Mouse (Mus musculus): Measurements from ENCODE around the gene Nlgn2. TPM values are rescaled to one million over a fixed set of nuclear protein-coding genes. Genes with fewer than 3 reads are reported as not detected.

The Nlgn2 gene
- 0.65 TPM for polyA plus RNA-seq (2017; shearing (Covaris generic))

GRCm38 (mm10) chr11:69837604-69837951 lies at the start of gene Nlgn2:
Gene Nlgn2 (minus strand): TSS chr11:69837784.

GRCm38 (mm10) chr11:69880853-69881603 lies 43.4 kb upstream of the Nlgn2 start, which contains the start of gene Kctd11:
Gene Kctd11 (minus strand): TSS chr11:69881406.

GRCm38 (mm10) chr11:69877878-69878277 lies 40.3 kb upstream of the Nlgn2 start, which contains the start of gene Tmem95:
Gene Tmem95 (minus strand): TSS chr11:69878018.

GRCm38 (mm10) chr11:69858113-69858998 lies 20.8 kb upstream of the Nlgn2 start, which contains the start of gene Tnk1:
Gene Tnk1 (minus strand): TSS chr11:69858730.

GRCm38 (mm10) chr11:69846198-69846680 lies 8.7 kb upstream of the Nlgn2 start, which contains the start of gene Plscr3:
Gene Plscr3 (plus strand): TSS chr11:69846376.

GRCm38 (mm10) chr11:69837952-69838713 lies 549 bp upstream of the Nlgn2 start, which contains the start of gene Tmem256:
Gene Tmem256 (plus strand): TSS chr11:69838514.

GRCm38 (mm10) chr11:69822080-69822479 lies 15.5 kb downstream of the Nlgn2 start, which contains the start of gene Spem1:
Gene Spem1 (minus strand): TSS chr11:69822180.

GRCm38 (mm10) chr11:69818365-69818764 lies 19.2 kb downstream of the Nlgn2 start, which contains the start of gene Spem2:
Gene Spem2 (minus strand): TSS chr11:69818465.

GRCm38 (mm10) chr11:69815155-69815554 lies 22.4 kb downstream of the Nlgn2 start, which contains the start of gene Gm39566:
Gene Gm39566 (minus strand): TSS chr11:69815298.

GRCm38 (mm10) chr11:69804972-69805909 lies 32.3 kb downstream of the Nlgn2 start, which contains the start of gene Tmem102:
Gene Tmem102 (minus strand): TSS chr11:69805624.

GRCm38 (mm10) chr11:69801379-69801977 lies 36.1 kb downstream of the Nlgn2 start, which contains the start of gene Fgf11:
Gene Fgf11 (minus strand): TSS chr11:69801857.

GRCm38 (mm10) chr11:69795168-69795982 lies 42.2 kb downstream of the Nlgn2 start, which contains the start of gene Chrnb1:
Gene Chrnb1 (minus strand): TSS chr11:69795943.

Other genes starting within 250 kb of the Nlgn2 start
- gene Atp1b2, start 231.8 kb downstream of the Nlgn2 start, polyA plus RNA-seq (2017; shearing (Covaris generic)) = not detected
- gene Shbg, start 219.9 kb downstream of the Nlgn2 start, polyA plus RNA-seq (2017; shearing (Covaris generic)) = not detected
- not detected for gene Sat2, start 215.8 kb downstream of the Nlgn2 start, polyA plus RNA-seq (2017; shearing (Covaris generic))
- 9.2 TPM for gene Fxr2, start 204.8 kb downstream of the Nlgn2 start, polyA plus RNA-seq (2017; shearing (Covaris generic))
- gene Sox15, start 182.5 kb downstream of the Nlgn2 start, polyA plus RNA-seq (2017; shearing (Covaris generic)) = not detected
- gene Mpdu1, start 175.1 kb downstream of the Nlgn2 start, polyA plus RNA-seq (2017; shearing (Covaris generic)) = 66.8 TPM
- 5.7 TPM for gene Cd68, start 171.6 kb downstream of the Nlgn2 start, polyA plus RNA-seq (2017; shearing (Covaris generic))
- gene Eif4a1, start 165.4 kb downstream of the Nlgn2 start, polyA plus RNA-seq (2017; shearing (Covaris generic)) = 558 TPM
- gene Senp3, start 155.7 kb downstream of the Nlgn2 start, polyA plus RNA-seq (2017; shearing (Covaris generic)) = 44.6 TPM
- not detected for gene Tnfsf13, start 152.0 kb downstream of the Nlgn2 start, polyA plus RNA-seq (2017; shearing (Covaris generic))
- gene Tnfsf12, start 141.9 kb downstream of the Nlgn2 start, polyA plus RNA-seq (2017; shearing (Covaris generic)) = not detected
- gene Tnfsfm13, start 141.7 kb downstream of the Nlgn2 start, polyA plus RNA-seq (2017; shearing (Covaris generic)) = not detected
- gene Polr2a, start 79.1 kb downstream of the Nlgn2 start, polyA plus RNA-seq (2017; shearing (Covaris generic)) = 53.7 TPM
- gene Slc35g3, start 75.8 kb downstream of the Nlgn2 start, polyA plus RNA-seq (2017; shearing (Covaris generic)) = not detected
- gene Zbtb4, start 71.9 kb downstream of the Nlgn2 start, polyA plus RNA-seq (2017; shearing (Covaris generic)) = 4.9 TPM
- 3.5 TPM for gene Chrnb1, start 41.8 kb downstream of the Nlgn2 start, polyA plus RNA-seq (2017; shearing (Covaris generic))
- gene Fgf11, start 35.9 kb downstream of the Nlgn2 start, polyA plus RNA-seq (2017; shearing (Covaris generic)) = not detected
- gene Tmem102, start 32.2 kb downstream of the Nlgn2 start, polyA plus RNA-seq (2017; shearing (Covaris generic)) = not detected
- not detected for gene Gm39566, start 22.5 kb downstream of the Nlgn2 start, polyA plus RNA-seq (2017; shearing (Covaris generic))
- not detected for gene Spem2, start 19.3 kb downstream of the Nlgn2 start, polyA plus RNA-seq (2017; shearing (Covaris generic))
- not detected for gene Spem1, start 15.6 kb downstream of the Nlgn2 start, polyA plus RNA-seq (2017; shearing (Covaris generic))
- gene Tmem256, start 730 bp upstream of the Nlgn2 start, polyA plus RNA-seq (2017; shearing (Covaris generic)) = 121 TPM
- gene Plscr3, start 8.6 kb upstream of the Nlgn2 start, polyA plus RNA-seq (2017; shearing (Covaris generic)) = 30.1 TPM
- gene Tnk1, start 20.9 kb upstream of the Nlgn2 start, polyA plus RNA-seq (2017; shearing (Covaris generic)) = not detected
- not detected for gene Tmem95, start 40.2 kb upstream of the Nlgn2 start, polyA plus RNA-seq (2017; shearing (Covaris generic))
- 1.1 TPM for gene Kctd11, start 43.6 kb upstream of the Nlgn2 start, polyA plus RNA-seq (2017; shearing (Covaris generic))
- 549 TPM for gene Acap1, start 57.8 kb upstream of the Nlgn2 start, polyA plus RNA-seq (2017; shearing (Covaris generic))
- 3.9 TPM for gene 2810408A11Rik, start 63.2 kb upstream of the Nlgn2 start, polyA plus RNA-seq (2017; shearing (Covaris generic))
- 4.2 TPM for gene Neurl4, start 63.3 kb upstream of the Nlgn2 start, polyA plus RNA-seq (2017; shearing (Covaris generic))
- 152 TPM for gene Gps2, start 76.1 kb upstream of the Nlgn2 start, polyA plus RNA-seq (2017; shearing (Covaris generic))
- 1,005 TPM for gene Eif5a, start 84.2 kb upstream of the Nlgn2 start, polyA plus RNA-seq (2017; shearing (Covaris generic))
- not detected for gene Ybx2, start 98.0 kb upstream of the Nlgn2 start, polyA plus RNA-seq (2017; shearing (Covaris generic))
- not detected for gene Slc2a4, start 110.4 kb upstream of the Nlgn2 start, polyA plus RNA-seq (2017; shearing (Covaris generic))
- gene Cldn7, start 127.0 kb upstream of the Nlgn2 start, polyA plus RNA-seq (2017; shearing (Covaris generic)) = not detected
- 26.1 TPM for gene Ctdnep1, start 143.4 kb upstream of the Nlgn2 start, polyA plus RNA-seq (2017; shearing (Covaris generic))
- 78.3 TPM for gene Elp5, start 144.7 kb upstream of the Nlgn2 start, polyA plus RNA-seq (2017; shearing (Covaris generic))
- 496 TPM for gene Gabarap, start 153.4 kb upstream of the Nlgn2 start, polyA plus RNA-seq (2017; shearing (Covaris generic))
- 111 TPM for gene Phf23, start 158.0 kb upstream of the Nlgn2 start, polyA plus RNA-seq (2017; shearing (Covaris generic))
- 16.7 TPM for gene Dvl2, start 162.8 kb upstream of the Nlgn2 start, polyA plus RNA-seq (2017; shearing (Covaris generic))
- 142 TPM for gene Acadvl, start 177.6 kb upstream of the Nlgn2 start, polyA plus RNA-seq (2017; shearing (Covaris generic))
- gene Dlg4, start 179.2 kb upstream of the Nlgn2 start, polyA plus RNA-seq (2017; shearing (Covaris generic)) = 9.1 TPM
- gene Asgr1, start 216.3 kb upstream of the Nlgn2 start, polyA plus RNA-seq (2017; shearing (Covaris generic)) = not detected

All from CD4-positive, CD25-positive, alpha-beta regulatory T cell, adult 9 weeks (primary cell).